Mouse (Mus musculus) megakaryocyte, embryonic 14.5 days (primary cell): ENCODE measurements at regions not wholly inside any gene's neighbourhood (a gene's known extent, or its start where the extent isn't known, plus 50 kb on each side); places are given as distances from the start of the nearest gene placed in this dataset.

Source experiments
- FLI1 ChIP-seq: IDR thresholded peaks from 2 replicates; pipeline ENCODE4 v1.6.1; 2012; ENCODE audit warnings: low read length, inconsistent platforms, mixed read lengths
- GATA1 ChIP-seq: IDR thresholded peaks from 3 replicates; pipeline ENCODE4 v1.6.1; 2012; ENCODE audit warnings: mixed read lengths, low read length, inconsistent platforms, borderline replicate concordance

GRCm38 (mm10) chr14:114954287-114954686, 137.7 kb upstream of the Gpc5 start:
- TF ChIP-seq GATA1 (no peak), FLI1 (no peak)
